In the genomic region with DNA sequence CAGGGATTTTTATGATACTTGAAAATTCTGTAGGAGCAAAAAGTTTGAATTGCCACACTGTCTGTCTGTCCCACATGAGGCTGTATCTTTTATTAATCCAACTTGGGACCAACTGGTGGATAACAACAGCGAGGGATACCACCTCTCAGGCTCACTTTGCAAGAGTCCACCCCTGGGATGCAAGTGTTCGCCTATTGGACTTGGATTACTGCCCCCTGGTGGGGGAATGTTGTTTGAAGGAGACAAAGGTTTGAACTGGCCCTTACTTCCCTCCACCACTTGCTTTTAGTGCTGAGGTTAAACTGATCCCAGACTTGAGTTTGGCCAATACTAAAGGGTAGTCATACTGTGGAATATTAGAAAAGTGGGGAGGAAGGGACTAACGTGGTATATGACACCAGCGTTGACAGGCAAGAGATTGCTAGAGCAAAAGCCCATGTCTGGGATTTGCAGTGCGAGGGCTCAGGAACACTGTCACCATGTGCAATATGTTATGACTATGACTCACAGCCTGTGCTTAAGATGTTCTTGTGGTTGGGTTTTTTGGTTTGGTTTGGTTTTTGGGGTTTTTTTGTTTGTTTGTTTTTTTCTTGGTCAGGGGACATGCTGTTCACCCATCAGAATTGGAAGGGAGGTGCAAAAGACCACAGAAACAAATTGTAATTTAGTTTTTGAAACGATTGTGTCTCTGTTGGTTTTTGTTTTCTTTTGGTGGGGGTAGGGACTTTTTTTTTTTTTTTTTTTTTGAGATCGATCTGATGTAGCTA, we compare ENCODE assay signal across 8 mouse cellular contexts. TPM values are rescaled to one million over a fixed set of nuclear protein-coding genes. Genes with fewer than 3 reads are reported as not detected.
DNase-seq lines count a peak whose midpoint lies in the region; ATAC-seq and TF ChIP-seq lines count a peak whose summit lies in the region.

4933415A04Rik (plus strand) TSS at position 717 of the 767 bp plus-strand sequence.

- no peak within 1 kb of the TSS for H3K9ac ChIP-seq in limb, embryonic 11.5 days (ENCODE audit: low read length)

- peak; percentile 66 to 72 for DNase-seq in B cell, adult 2 months
- peak; percentile 64 for DNase-seq in Muller cell, postnatal 12 days (ENCODE audit: inconsistent ontology term)
- peak; percentile 69 for DNase-seq in cerebellum, adult 9-11 months
- peak; percentile 55 to 60 for DNase-seq in frontal cortex, postnatal 36 days (ENCODE audit: low spot score in 2 of 2)
- peak; percentile 81 for DNase-seq in kidney, adult 2 months
- peak; percentile 83 for DNase-seq in limb, embryonic 11.5 days (ENCODE audit: low spot score)
- DNase-seq in ovary, postnatal 10 days (ENCODE audit: low spot score) = peak; percentile 38

- H3K9me3 ChIP-seq in limb, embryonic 11.5 days (ENCODE audit: control insufficient read depth, low read length) = no peaks in the 10 kb centered on the region

- TF ChIP-seq POLR2A in kidney, adult 2 months (IDR thresholded peaks at IDR 0.05; ENCODE audit: low read depth, low read length) = no peak

- no peaks in the 10 kb centered on the region for H3K4me1 ChIP-seq in kidney, adult 2 months (ENCODE audit: control insufficient read depth, insufficient read depth, low read length)
- no peaks in the 10 kb centered on the region for H3K4me1 ChIP-seq in limb, embryonic 11.5 days (ENCODE audit: control insufficient read depth, insufficient read depth, low read length)

- ATAC-seq in limb, embryonic 11.5 days (ENCODE audit: insufficient number of reproducible peaks, low FRiP score, low TSS enrichment, low read depth) = no peak
- no peak for ATAC-seq in inflammation-experienced regulatory T-cells, adult 6 months

- 66% methylated on average over 7 of the region's 7 CpGs for WGBS in kidney, adult 2 months
- WGBS in limb, embryonic 11.5 days = 72% methylated on average over 7 of the region's 7 CpGs

- no peaks in the 10 kb centered on the region for H3K27me3 ChIP-seq in kidney, adult 2 months (replicated peaks; ENCODE audit: control insufficient read depth, insufficient read depth, low read length)
- H3K27me3 ChIP-seq in limb, embryonic 11.5 days (ENCODE audit: control insufficient read depth, insufficient read depth, low read length) = no peaks in the 10 kb centered on the region

- no peak within 1 kb of the TSS for H3K4me2 ChIP-seq in limb, embryonic 11.5 days (ENCODE audit: low read depth, severe bottlenecking)

- TF ChIP-seq CTCF in kidney, adult 2 months (conservative IDR thresholded peaks at IDR 0.05; ENCODE audit: insufficient read depth, insufficient read length, low read depth, low read length) = peak; percentile 64

- no peaks in the 10 kb centered on the region for H3K36me3 ChIP-seq in kidney, adult 2 months (ENCODE audit: control insufficient read depth, insufficient read depth, low read length)
- peaks cover 6% of the 10 kb centered on the region; the same call in 1 of the 2 replicates for H3K36me3 ChIP-seq in limb, embryonic 11.5 days (ENCODE audit: control insufficient read depth, insufficient read depth, low read length)

- no peak within 1 kb of the TSS for H3K4me3 ChIP-seq in kidney, adult 2 months (ENCODE audit: insufficient read depth, low read depth, low read length)
- no peak within 1 kb of the TSS for H3K4me3 ChIP-seq in limb, embryonic 11.5 days (ENCODE audit: low read depth, low read length)

- H3K27ac ChIP-seq in kidney, adult 2 months (ENCODE audit: insufficient read depth, low read depth, low read length) = no peak within 1 kb of the TSS
- no peak within 1 kb of the TSS for H3K27ac ChIP-seq in limb, embryonic 11.5 days (replicated peaks; ENCODE audit: low read depth, low read length)

RNA-seq across cellular contexts. Expression of gene 4933415A04Rik, which starts in this region (rescaled TPM):
- 0.24 and 0.30 TPM in 2 replicates for polyA plus RNA-seq in kidney, adult 2 months (2012; rRNA removed)
- polyA plus RNA-seq in limb, embryonic 11.5 days (2014; fragmentation: Nextera tagmentation; extraction: Ambion mirVana) = 7.7 and 9.2 TPM in 2 replicates
- under 1 TPM in 1 of 3 experiments, not detected in 2; 0.16 TPM for polyA plus RNA-seq in inflammation-experienced regulatory T-cells, adult 6 months (2017; shearing (Covaris generic))

Comparison
In these comparisons a context has a peak if more than half of its experiments do, and no peak if none do; other contexts are left out.
1. Peak in DNase-seq in kidney, adult 2 months; RNA of the gene not detected or under 1 TPM.